Mouse (Mus musculus) lung, postnatal 0 days (tissue): Measurements from ENCODE around the gene Dync1i1.

ENCODE experiments used
- CTCF ChIP-seq: IDR thresholded peaks from 2 replicates; pipeline ENCODE4 v1.5.1; 2016; ENCODE audit warnings: antibody characterized with exemption, mild to moderate bottlenecking
- EP300 ChIP-seq: IDR thresholded peaks from 2 replicates; pipeline ENCODE4 v1.6.1; 2016; ENCODE audit warnings: antibody characterized with exemption, mild to moderate bottlenecking, control low read depth

- TF ChIP-seq CTCF (no peak), EP300 (no peak)
Measured at GRCm38 (mm10) chr6:5967545-5967944, 242.1 kb downstream of the Dync1i1 start.
